Mouse (Mus musculus): ENCODE measurements at regions not wholly inside any gene's neighbourhood (a gene's known extent, or its start where the extent isn't known, plus 50 kb on each side); places are given as distances from the start of the nearest gene placed in this dataset.

GRCm38 (mm10) chr7:111420698-111421097 is 337.9 kb upstream of the Eif4g2 start:
- DNase-seq (ENCODE audit: low read depth, low spot score), result no peak

DNA sequence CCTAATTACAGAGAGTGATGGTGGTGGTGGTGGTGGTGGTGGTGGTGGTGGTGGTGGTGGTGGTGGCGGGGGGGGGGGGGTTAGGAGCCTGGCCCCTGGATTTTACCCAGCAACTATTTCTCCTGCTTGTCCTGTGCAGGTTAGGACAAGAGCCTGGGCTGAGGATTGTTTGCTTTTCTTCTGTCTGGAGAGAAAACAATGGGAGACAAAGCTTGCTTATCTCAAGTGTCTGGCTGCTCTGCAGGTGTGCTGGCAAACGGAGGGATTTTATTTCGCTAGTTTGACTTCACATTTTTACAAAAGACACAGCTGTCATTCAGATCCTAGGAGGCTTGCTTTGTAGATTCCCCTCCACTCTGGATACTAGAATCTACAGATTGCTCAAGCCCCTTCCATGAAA is 334.9 kb upstream of the Eif4g2 start:
- peak; percentile 16 for DNase-seq (ENCODE audit: low read depth, low spot score)

DNA sequence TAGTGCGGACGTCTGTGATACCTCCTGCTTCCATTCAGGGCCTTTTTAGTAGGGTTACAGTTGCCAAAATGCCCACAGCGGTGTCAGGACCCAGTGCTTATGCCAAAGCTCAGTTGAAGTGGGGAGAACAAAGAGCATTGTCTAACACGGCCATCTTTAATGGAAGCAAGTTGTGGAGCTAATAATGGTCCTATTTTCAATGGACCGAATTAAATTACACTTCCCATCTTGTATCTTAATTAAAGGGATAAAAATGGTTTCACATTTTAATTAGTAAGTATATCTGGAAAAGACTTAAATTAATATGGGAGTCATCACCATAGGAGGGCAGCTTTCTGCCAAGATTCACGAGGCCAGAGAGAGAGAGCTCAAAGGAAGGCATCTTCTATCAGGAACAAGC is 333.2 kb upstream of the Eif4g2 start:
- no peak for DNase-seq (ENCODE audit: low read depth, low spot score)

GRCm38 (mm10) chr7:111413745-111414144 is 330.9 kb upstream of the Eif4g2 start:
- no peak for DNase-seq (ENCODE audit: low read depth, low spot score)

- DNase-seq (ENCODE audit: low read depth, low spot score), result no peak
Observed at GRCm38 (mm10) chr7:111412957-111413356, 330.1 kb upstream of the Eif4g2 start.

DNA sequence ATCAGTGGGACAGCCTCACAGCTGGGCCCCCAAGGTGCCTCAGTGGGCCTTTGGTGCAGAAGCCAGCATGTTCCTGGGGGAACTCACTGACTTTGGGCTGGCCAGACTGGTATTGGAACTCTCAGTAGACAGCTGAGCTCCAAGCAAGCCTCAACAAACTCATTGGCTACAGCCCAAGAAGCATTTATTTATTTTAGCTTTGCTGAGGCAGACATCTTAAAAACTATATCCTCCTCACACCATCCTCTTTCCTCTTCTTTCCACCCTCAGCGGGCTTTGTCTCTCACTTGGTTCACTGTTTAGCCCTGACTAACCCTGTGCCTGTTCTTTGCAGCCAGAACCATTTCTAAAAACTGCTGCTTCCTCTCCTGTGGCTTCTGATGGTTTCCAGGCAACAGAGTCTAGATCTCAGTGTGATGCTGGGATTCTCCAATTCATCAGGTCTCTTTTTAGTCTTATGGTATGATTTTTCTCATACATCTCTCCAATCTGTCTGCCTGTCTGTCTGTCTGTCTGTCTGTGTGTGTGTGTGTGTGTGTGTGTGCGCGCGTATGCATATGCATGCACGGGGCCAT is 328.6 kb upstream of the Eif4g2 start:
- no peak for DNase-seq (ENCODE audit: low read depth, low spot score)

GRCm38 (mm10) chr7:111395972-111396371 is 313.1 kb upstream of the Eif4g2 start:
- DNase-seq (ENCODE audit: low read depth, low spot score), result no peak

DNA sequence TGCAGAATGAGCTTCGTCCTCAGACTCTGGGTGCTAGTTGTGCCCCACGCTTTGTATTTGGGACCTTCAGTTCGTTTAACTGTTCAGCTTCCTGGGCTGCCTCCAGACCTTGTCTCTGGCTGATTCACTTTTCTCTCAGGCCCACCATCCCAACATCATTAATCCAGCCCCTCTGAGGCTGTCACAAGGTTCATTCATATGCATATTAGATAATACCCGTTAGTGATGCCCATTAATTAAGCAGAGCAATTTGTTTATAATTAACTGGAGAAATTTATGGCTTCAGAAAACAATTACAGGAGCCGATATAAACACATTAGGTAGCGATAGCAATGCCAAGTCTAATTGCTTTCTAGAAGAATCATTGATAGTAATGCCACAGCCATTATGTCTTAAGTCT is 312.3 kb upstream of the Eif4g2 start:
- DNase-seq (ENCODE audit: low read depth, low spot score), result no peak

GRCm38 (mm10) chr7:111393846-111394245 is 311.0 kb upstream of the Eif4g2 start:
- DNase-seq (ENCODE audit: low read depth, low spot score), result no peak

GRCm38 (mm10) chr7:111389690-111390089 is 306.9 kb upstream of the Eif4g2 start:
- DNase-seq (ENCODE audit: low read depth, low spot score), result no peak

DNA sequence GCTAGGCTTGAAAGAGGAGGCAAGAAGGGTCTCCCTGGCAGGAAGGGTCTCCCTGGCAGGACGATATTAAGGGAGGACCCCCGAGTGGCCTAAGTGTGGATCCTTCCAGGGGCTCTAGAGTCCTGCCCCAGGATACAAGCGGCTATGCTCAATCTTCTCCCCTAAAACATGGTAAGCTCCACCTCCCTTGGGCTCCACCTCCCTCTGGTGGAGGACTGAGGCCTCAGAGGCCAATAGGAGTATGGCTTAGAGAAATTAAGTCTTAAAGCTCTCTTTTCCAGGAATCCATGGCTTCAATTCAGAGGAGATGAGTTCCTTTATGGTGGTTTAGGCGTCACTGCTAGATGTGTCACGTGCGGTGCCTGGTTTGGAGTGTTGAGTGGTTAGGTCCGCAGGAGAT is 291.7 kb upstream of the Eif4g2 start:
- no peak for DNase-seq (ENCODE audit: low read depth, low spot score)

DNA sequence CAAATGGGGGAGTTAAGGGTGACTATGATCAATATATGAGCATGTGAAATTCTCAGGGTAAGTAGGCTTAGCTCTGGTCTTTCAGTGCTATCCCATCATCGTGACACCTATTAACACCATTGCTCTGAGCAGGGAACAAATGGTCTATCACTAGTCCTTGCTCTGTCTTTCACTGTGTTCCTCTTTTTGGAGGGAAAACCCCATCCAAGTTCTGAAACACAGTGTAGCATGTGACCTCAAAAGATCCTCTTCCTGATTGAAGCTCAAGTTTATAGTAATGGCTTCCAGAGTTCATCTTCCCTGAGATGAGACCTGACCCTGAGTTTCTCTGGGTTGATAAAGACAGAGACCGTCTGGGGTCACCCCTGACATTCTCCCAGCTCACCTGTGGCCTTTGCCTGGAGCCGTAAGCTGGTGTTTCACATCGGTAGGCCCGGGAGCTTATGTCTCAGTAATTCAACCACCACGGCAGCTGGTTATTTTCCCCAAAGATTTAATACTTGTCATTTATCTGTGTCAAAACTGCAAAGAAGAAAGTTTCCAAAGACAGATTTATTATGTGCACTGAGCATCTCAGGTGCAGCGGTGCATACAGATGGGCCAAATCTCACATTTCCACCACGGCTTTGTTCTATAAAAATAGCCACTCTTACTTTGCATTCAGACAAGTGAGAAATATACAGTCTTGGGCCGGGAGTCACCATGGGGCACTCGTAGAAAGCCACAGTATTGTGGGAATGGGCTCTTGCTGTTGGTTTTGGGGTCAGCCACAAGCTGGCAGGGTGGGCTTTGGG is 290.7 kb upstream of the Eif4g2 start:
- no peak for DNase-seq (ENCODE audit: low read depth, low spot score)

- no peak for DNase-seq (ENCODE audit: low read depth, low spot score)
Observed at GRCm38 (mm10) chr7:111370421-111370887, 287.6 kb upstream of the Eif4g2 start.

DNA sequence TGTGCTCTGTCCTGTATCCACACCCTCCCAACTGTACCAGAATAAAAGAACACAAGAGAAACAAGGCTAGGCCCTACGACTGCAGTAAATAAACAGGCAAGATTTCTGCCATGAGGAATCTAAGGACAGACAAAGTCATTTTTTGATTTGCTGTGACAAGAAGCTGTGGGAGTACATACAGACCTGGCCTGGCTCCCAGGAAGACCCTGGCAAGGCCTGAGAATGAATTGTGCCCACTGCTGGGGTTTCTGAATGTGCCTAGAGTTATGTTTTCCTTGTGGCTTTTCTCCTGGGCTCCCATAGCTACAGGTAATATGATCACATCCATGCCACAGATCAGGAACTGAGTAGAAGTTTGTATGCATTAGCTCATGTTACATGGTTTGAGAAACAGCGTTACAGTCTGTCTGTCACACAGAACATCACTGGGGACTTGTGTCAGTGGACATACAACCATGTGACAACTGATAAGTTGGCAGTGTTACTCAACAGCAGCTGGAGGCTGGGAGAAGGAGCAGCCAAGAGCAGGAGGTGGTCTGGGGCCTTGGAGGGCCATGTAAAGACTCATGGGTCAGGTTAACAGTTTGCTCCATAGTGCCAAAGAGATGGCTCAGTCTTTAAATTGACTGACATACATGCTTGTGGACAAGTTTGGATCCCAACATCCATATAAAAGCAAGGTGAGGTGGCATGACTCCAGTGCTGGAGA is 285.6 kb upstream of the Eif4g2 start:
- no peak for DNase-seq (ENCODE audit: low read depth, low spot score)

- DNase-seq (ENCODE audit: low read depth, low spot score), result no peak
Observed at GRCm38 (mm10) chr7:111366951-111367653, 284.3 kb upstream of the Eif4g2 start.

DNA sequence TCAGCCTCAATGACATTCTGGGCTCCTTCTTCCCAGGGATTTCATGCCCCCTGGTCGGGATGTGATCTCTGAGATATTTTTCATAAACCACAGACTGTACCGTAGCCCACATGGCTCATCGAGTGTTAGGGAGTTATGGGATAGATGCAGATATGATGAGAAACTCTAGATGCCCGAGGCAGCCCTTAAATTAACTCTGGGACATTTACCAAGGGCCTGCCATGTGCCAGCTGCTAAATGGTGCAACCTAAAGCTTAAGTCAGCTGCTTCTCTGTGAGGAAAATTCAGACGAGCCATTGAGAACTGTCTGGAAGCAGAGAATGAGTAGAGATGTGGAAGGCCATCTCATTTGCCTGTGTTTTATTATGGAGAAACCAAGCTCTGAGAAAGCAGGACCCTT is 282.6 kb upstream of the Eif4g2 start:
- DNase-seq (ENCODE audit: low read depth, low spot score), result no peak

DNA sequence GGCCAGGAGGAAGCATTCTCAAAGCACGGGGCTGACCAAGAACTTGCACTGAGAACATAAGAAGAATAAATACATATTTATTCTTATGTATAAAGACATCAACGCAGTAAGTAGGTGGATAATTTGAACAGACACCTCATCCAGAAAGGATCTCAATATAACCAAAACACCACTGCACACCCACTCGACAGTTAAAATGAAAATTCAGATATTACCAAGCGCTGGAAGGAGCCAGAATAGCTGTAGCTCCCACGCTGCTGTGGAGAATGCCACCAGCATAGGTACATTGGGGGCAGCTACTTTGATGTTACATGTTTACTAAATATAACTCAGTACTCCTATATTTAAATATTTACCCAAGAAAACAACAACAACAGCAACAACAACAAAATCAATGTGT is 280.4 kb upstream of the Eif4g2 start:
- no peak for DNase-seq (ENCODE audit: low read depth, low spot score)

DNA sequence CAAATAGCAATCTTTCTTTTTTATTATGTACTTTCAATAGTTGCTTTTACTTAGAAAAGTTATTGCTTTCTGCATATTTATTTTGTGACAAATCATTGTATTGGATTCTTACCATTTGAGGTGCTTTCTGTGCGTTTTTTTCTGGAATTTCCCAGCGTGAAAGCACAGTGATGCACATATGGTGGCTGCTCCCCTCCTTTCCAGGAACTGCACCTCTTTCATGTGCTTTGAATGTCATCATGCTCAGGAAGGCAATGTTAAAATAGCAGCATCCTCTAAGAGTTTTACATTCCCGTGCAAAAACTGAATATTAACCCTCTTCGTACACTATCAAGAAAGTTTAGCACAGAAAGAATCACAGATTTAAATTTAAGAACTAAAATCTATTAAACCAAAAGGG is 279.8 kb upstream of the Eif4g2 start:
- no peak for DNase-seq (ENCODE audit: low read depth, low spot score)

DNA sequence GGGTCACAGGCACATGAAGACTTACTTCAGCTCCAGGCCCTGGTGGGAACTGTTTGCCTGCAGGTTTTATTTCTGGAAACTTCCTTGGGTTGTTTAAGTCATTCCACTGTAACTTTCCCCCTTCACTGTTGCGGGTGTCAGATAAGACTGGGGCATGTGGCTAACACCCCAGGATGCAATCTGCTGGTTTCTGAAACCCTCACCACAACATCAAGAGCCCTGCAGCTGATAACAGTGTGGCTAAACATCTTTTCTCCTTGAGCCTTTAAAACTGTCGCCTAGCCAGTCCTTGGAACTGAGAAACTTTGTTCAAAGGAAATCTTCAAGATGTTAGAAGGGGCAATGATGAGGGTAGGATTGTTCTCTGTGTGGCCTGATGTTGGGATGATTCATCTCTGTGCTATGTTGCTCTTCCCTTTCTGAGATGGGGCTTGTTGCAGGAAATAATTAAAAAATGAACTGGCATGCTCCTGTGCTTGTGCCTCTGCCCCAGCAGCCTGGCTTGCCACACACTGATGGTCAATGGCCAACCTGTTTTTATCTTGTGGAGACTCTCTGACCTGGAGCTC is 272.3 kb upstream of the Eif4g2 start:
- no peak for DNase-seq (ENCODE audit: low read depth, low spot score)

GRCm38 (mm10) chr7:111354066-111354465 is 271.2 kb upstream of the Eif4g2 start:
- DNase-seq (ENCODE audit: low read depth, low spot score), result no peak

DNA sequence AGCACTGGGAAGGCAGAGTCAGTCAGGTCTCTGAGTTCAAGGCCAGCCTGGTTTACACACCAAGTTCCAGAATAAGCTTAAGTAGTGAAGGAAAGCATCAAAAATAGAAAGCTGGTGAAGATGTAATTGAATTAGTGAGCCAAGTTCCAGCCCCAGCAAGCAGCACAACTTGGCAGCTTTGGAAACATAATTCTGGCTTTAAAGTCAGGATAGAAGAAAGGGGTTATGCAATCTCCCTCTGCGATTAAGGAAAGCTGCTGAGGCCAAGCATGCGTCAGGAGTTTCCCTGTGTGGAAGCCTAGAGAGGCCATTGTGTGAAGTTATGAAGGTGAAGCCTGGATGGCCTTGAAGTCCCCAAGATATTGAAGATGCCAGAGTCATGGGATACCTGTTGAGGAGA is 269.3 kb upstream of the Eif4g2 start:
- DNase-seq (ENCODE audit: low read depth, low spot score), result no peak

GRCm38 (mm10) chr7:111345117-111345516 is 262.3 kb upstream of the Eif4g2 start:
- DNase-seq (ENCODE audit: low read depth, low spot score), result no peak

Measured in R1 (cell line).